ENCODE assay signal across 14 mouse cellular contexts in genomic region chr2:128367266-128368150, GRCm38 (mm10).
DNase-seq lines count a peak whose midpoint lies in the region; ATAC-seq and TF ChIP-seq lines count a peak whose summit lies in the region.
"Had no signal": no experiment of that assay in that cellular context is flagged by ENCODE, and none has a peak within 500 bp of the region (broad histone marks: within the 10 kb centered on the region; RNA-seq: fewer than 3 reads in every experiment).

No protein-coding gene starts in this region.

- WGBS in lung, postnatal 0 days = 79% methylated on average over 14 of the region's 14 CpGs

- H3K36me3 ChIP-seq in lung, postnatal 0 days (ENCODE audit: insufficient read depth, low read length) = no peaks in the 10 kb centered on the region
- H3K36me3 ChIP-seq: heart, embryonic 12.5 days; midbrain, embryonic 10.5 days; neural tube, embryonic 13.5 days had no signal

- no peak for TF ChIP-seq CTCF in lung, postnatal 0 days (IDR thresholded peaks at IDR 0.05)

- H3K27ac ChIP-seq in lung, postnatal 0 days (ENCODE audit: low read length) = no peak overlapping the region
- H3K27ac ChIP-seq: midbrain, embryonic 10.5 days; neural tube, embryonic 13.5 days; stomach, postnatal 0 days had no signal

- H3K9me3 ChIP-seq in lung, postnatal 0 days (ENCODE audit: low read length) = no peaks in the 10 kb centered on the region
- H3K9me3 ChIP-seq: heart, embryonic 12.5 days; midbrain, embryonic 10.5 days; neural tube, embryonic 13.5 days had no signal

- no peak overlapping the region for H3K4me2 ChIP-seq in lung, postnatal 0 days (replicated peaks; ENCODE audit: low read depth, low read length)
- H3K4me2 ChIP-seq: heart, embryonic 12.5 days; neural tube, embryonic 13.5 days had no signal

- no peak overlapping the region for H3K9ac ChIP-seq in lung, postnatal 0 days (replicated peaks; ENCODE audit: low read depth)
- H3K9ac ChIP-seq: heart, embryonic 12.5 days; liver, postnatal 0 days; neural tube, embryonic 13.5 days had no signal

- peaks cover 14% of the 10 kb centered on the region for H3K4me1 ChIP-seq in lung, postnatal 0 days (ENCODE audit: insufficient read depth, low read depth, low read length)
- H3K4me1 ChIP-seq: midbrain, embryonic 10.5 days had no signal

- peak; percentile 46 for DNase-seq in lung, postnatal 25 days (ENCODE audit: low spot score)
- no peak for DNase-seq in lung, postnatal 0 days (ENCODE audit: low spot score)
- DNase-seq in CD4-positive, CD25-positive, alpha-beta regulatory T cell, adult 2 months (ENCODE audit: low read depth, low spot score) = peak; percentile 78
- DNase-seq in T-cell, adult 2 months (ENCODE audit: low spot score) = peak; percentile 53
- peak; percentile 89 for DNase-seq in induced T-regulatory cell, adult 2 months (ENCODE audit: low read depth)
- no peak for DNase-seq in MN1 (ENCODE audit: low spot score)
- DNase-seq in embryo, embryonic 9.5 days (ENCODE audit: extremely low spot score) = no peak
- DNase-seq: kidney, adult 9 months; liver, postnatal 0 days had no signal

- TF ChIP-seq EP300 in lung, postnatal 0 days (IDR thresholded peaks at IDR 0.05) = no peak

- ATAC-seq in lung, postnatal 0 days = no peak
- ATAC-seq: liver, postnatal 0 days; Patski had no signal

- no peaks in the 10 kb centered on the region for H3K27me3 ChIP-seq in lung, postnatal 0 days (replicated peaks; ENCODE audit: insufficient read depth, low read length)
- H3K27me3 ChIP-seq: heart, embryonic 12.5 days; neural tube, embryonic 13.5 days; Patski had no signal

- no peak overlapping the region for H3K4me3 ChIP-seq in lung, postnatal 0 days (ENCODE audit: low read depth, low read length)
- H3K4me3 ChIP-seq: heart, embryonic 12.5 days; midbrain, embryonic 10.5 days; neural tube, embryonic 13.5 days had no signal

Comparison
In these comparisons a context has a peak if more than half of its experiments do, and no peak if none do; other contexts are left out.
1. DNase-seq: peak in lung, postnatal 25 days (single experiment), CD4-positive, CD25-positive, alpha-beta regulatory T cell, adult 2 months (single experiment), T-cell, adult 2 months (single experiment) and induced T-regulatory cell, adult 2 months (single experiment); none in lung, postnatal 0 days (single experiment), MN1 (single experiment) and embryo, embryonic 9.5 days (single experiment).